Mouse (Mus musculus): ENCODE results near the gene Nek3.

DNA sequence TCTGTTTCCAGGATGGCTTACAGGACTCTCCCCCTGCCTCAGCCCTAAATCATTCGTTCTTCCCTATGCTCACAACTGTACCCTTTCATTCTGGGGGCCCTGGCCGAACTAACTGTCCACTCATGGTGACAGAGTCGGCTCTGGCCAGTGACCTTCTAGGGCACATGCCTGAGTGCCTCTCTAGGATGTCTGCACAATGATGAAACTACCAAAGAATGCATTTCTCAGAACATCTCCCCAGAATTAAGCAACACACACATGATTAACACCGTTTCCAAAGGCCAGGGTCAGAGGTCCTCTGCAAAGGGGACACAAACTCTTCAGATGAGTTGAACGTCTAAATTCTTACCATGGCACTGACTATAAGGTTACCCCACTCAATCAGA lies 31.5 kb downstream of the Nek3 start:
- TF ChIP-seq CTCF (IDR thresholded peaks at IDR 0.05; ENCODE audit: low read depth): no peak
- TF ChIP-seq EP300 (IDR thresholded peaks at IDR 0.05; ENCODE audit: low read depth): no peak
